17 mouse cellular contexts compared by ENCODE assay signal in genomic region chr15:90717717-90718116, GRCm38 (mm10). TPM values are rescaled to one million over a fixed set of nuclear protein-coding genes. Genes with fewer than 3 reads are reported as not detected.
DNase-seq lines count a peak whose midpoint lies in the region.
"Had no signal": no experiment of that assay in that cellular context is flagged by ENCODE, and none has a peak within 500 bp of the region (broad histone marks: within the 10 kb centered on the region; RNA-seq: fewer than 3 reads in every experiment).

No protein-coding gene starts in this region.

- WGBS in large intestine, adult 2 months, result 22% methylated on average over 4 of the region's 4 CpGs

- intact Hi-C loops in gastrocnemius, postnatal 14 days (cut with DNase I; ENCODE audit: low total_unique reads), result no loop called here

- peak; percentile 36 for DNase-seq in urinary bladder, postnatal 14 days (ENCODE audit: low spot score)
- DNase-seq in urinary bladder, postnatal 10 days (ENCODE audit: low spot score), result no peak
- DNase-seq in large intestine, adult 2 months (ENCODE audit: low read depth, low spot score), result peak; percentile 14
- DNase-seq in lung, postnatal 25 days (ENCODE audit: low spot score), result peak; percentile 11
- DNase-seq in gastrocnemius, postnatal 4 days (ENCODE audit: low spot score in 2 of 2), result no peak
- DNase-seq in adrenal gland, postnatal 10 days, result no peak
- DNase-seq in gastrocnemius, postnatal 14 days, result no peak
- DNase-seq: adrenal gland, postnatal 36 days; cerebellum, adult 11-12 months; cerebellum, postnatal 14 days; embryo, embryonic 11 days; gastrocnemius, adult 2 months; heart, adult 11 months; kidney, adult 18-20 months; kidney, postnatal 14 days; right cerebral cortex, adult 18-20 months; thymus, postnatal 4 days had no signal

RNA-seq across cellular contexts. Expression of gene Cpne8, which starts 38.5 kb away (rescaled TPM):
- 1.8 and 7.6 TPM in 2 replicates for polyA plus RNA-seq in large intestine, adult 2 months (2012; rRNA removed)
- total RNA-seq in gastrocnemius, postnatal 4 days (2021), result 1 to 10 TPM; 4.2 to 5.1 TPM
- 10 to 100 TPM in 1 of 2 experiments, 1 to 10 TPM in 1; 8.5 to 10.4 TPM for total RNA-seq in adrenal gland, postnatal 10 days (2021)
- 1 to 10 TPM; 3.6 to 4.1 TPM for total RNA-seq in gastrocnemius, postnatal 14 days (2021)

Comparison
In these comparisons a context has a peak if more than half of its experiments do, and no peak if none do; other contexts are left out.
1. DNase-seq: peak in urinary bladder, postnatal 14 days (single experiment), large intestine, adult 2 months (single experiment) and lung, postnatal 25 days (single experiment); none in urinary bladder, postnatal 10 days (single experiment), gastrocnemius, postnatal 4 days (0 of 2), adrenal gland, postnatal 10 days (single experiment) and gastrocnemius, postnatal 14 days (single experiment).